Mouse (Mus musculus): ENCODE results near the gene Gstz1.
"Not testable (repeated sequence)": the region's sequence is repeated elsewhere in the genome, so short reads cannot be mapped to it uniquely, and the experiment has no call there.

Gstz1 gene

GRCm38 (mm10) chr12:87160310-87160709 is 13.3 kb downstream of the Gstz1 start:
- no peak for DNase-seq

- no peak for DNase-seq
Observed at GRCm38 (mm10) chr12:87160815-87161214, 13.8 kb downstream of the Gstz1 start.

DNA sequence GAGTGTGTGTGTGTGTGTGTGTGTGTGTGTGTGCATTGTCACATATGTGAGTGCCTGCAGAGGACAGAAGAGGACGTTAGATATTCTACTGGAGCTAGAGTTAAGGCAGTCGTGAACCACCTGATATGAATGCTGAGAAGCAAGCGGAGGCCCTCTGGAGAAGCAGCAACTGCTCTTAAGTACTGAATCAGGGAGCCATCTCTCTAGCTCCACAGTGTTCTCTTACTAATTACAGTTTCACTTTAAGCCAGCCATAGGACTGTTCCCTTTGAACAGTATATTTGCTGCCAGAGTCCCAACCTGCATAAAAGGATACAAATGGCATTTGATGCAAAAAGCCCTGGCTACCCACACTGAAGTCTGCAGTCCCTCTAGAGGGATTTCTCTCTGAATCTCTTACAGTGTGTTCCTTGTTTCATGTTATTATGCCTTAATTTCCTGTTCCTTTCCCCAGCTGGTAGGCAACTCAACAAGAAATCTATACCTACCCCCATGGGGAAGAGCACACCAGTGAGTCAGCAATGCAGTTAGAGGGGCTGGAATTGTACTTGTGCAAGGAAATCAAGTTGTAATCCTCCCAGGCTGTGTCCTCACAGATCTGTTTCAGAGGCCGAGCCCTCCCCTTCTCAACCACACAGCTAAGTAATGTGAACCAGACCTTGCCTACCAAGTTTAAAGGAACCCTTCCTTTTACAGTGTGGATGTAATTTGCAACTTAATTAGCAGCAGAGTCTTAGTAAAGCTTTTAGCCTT is 28.4 kb downstream of the Gstz1 start:
- DNase-seq = no peak

GRCm38 (mm10) chr12:87177631-87178030 is 30.7 kb downstream of the Gstz1 start:
- no peak for DNase-seq

DNA sequence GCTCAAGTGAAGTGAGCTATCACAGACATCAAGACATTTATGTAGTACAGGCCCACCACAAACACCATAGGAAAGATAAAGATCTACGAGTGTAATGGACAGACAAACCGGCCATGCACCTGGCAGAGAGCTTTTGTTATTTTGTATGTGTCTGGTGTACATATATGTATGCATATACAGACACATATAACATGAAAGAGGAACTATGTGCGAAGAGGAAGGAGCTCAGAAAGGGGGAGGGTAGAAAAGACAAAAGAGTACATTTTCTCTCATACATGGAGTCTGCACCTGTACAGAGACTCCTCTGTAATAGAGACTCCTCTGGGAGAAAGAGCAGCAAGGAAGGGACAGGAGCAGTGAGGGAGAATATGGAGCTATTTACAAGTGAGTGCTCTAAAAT is 46.0 kb downstream of the Gstz1 start:
- no peak for DNase-seq

DNA sequence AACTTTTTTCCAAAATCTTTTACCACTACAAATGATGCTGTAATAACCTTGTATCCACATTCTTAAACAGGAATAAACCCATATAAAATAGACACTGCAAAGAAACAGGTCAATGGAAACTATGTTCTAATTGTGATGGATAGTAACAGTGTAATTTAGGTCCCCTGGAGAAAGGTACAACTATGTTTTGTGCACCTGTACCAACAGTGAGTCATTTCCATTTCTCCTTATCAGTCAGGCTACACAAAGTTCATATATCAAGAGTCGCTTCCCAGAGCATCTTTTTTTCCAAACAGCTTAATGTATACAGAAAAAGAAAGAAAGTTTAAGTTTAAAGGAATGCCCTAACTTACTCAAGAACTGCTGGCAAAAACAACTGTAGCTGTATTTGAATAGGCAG is 48.1 kb downstream of the Gstz1 start:
- no peak for DNase-seq

DNA sequence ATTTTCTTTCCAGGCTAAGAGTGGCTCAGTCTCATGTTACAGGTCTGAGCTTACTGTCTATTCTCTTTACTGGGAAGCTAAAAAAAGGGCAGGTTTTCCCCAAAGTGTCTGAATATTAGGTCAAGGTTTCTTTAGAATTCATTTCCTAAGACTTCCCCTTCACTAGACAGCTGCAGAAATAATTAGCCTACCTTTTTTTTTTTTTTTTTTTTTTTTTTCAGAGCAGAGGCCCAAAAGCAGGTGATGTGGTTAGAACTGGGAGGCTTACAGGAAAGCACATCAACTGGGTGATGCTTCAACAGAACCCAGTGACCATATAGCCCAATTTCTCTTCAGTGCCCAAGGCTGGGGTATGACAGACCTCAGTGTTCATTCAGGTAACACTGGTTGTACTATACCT is 49.3 kb downstream of the Gstz1 start:
- DNase-seq = no peak

GRCm38 (mm10) chr12:87198792-87199191 is 51.8 kb downstream of the Gstz1 start:
- no peak for DNase-seq

- peak; percentile 32 for DNase-seq
Observed at GRCm38 (mm10) chr12:87199206-87199972, 52.4 kb downstream of the Gstz1 start, which contains the start of gene Samd15. TSS of gene Samd15 (plus strand) at chr12:87199723.

- peak; percentile 81 for DNase-seq
Observed at GRCm38 (mm10) chr12:87199973-87200586, 53.1 kb downstream of the Gstz1 start, which contains the start of gene Tmed8. TSS of gene Tmed8 (minus strand) at chr12:87200454.

DNA sequence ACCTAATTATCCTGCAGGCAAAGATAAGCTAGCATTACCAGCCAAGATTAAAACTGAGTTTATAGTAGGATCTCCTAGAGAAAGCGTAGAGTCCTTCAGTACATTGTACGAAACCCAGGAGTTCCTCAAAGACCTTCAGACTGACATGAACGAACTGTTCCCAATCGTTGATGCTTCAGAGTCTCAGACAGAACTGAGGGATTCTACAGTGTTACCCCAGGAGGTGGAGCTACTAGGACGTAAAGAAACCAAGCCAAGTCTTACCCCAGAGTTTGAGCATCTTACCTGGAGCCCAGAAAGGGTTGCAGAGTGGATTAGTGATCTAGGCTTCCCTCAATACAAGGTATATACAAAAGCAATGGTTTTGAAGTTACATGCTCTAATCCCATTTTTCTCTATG is 54.7 kb downstream of the Gstz1 start:
- DNase-seq = no peak

DNA sequence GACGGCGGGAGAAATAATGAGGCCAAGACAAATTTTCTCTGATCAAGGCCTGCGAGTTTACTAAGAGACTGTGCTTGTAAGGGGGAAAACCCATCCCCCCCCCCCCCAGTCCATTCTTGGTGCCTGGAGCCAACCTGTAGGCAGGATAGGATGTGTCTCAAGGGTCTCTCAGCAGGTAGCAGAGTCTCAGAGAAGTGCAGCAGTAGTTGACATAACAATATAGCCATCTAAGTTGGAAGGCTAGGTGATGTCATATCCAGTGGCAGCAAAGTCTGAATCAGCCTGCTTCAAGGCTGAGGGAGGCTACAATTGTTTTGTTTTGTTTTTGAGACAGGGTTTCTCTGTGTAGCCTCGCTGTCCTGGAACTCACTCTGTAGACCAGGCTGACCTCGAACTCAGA is 58.8 kb downstream of the Gstz1 start:
- not testable (repeated sequence) for DNase-seq

GRCm38 (mm10) chr12:87212844-87213606 is 66.1 kb downstream of the Gstz1 start:
- DNase-seq = no peak

Measured in kidney, adult 9 months (tissue).